Mouse (Mus musculus): Measurements from ENCODE around the gene Ppm1e. TPM values are rescaled to one million over a fixed set of nuclear protein-coding genes. Genes with fewer than 3 reads are reported as not detected.

Ppm1e gene
- total and polyA plus RNA-seq, 3 experiments = 0.64 to 0.86 (median 0.74) TPM

DNA sequence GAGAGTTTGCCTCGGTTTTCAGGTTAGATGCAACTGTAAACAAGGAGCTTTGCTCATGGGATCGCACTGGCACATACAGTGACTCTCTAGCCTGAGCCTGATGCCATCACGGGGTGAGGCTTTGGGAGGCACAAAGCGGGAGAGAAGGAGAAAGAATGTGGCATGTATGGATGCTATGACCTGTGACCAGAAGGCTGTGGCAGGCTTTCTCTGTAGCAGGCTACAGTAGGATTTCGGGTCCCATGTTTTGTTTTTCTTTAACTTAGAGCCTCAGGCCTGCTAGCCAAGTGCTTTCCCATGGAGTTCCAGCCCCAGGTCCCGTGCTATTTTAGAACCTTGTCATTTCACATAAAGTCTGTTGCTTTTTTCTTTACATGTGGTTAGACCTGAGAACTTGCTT is 108.7 kb downstream of the Ppm1e start:
- H3K36me3 ChIP-seq (replicated peaks in 1 of 2; ENCODE audit: control insufficient read depth in 1 of 2, insufficient read depth in 1 of 2, low read length in 1 of 2) = peaks cover 0 to 4% of the 10 kb centered on the region in 2 experiments

DNA sequence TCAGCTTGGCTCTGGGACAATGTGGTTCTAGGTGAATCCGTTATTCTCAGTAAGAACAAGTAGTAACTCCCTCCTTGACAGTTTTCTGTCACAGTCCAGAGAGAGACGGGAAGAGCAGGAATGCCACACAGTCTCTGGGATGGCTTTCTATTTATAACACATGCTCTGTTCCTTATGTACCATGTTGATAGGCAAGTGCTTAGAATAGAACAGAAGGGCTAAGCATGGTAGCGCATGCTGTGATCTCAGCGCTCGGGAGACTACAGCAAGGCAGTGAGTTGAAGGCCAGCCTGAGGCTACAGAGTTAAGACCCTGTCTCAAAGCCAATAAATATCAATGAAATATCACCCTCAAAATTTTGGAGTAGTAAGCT is 111.3 kb downstream of the Ppm1e start:
- H3K4me3 ChIP-seq (replicated peaks in 1 of 3; ENCODE audit: low read depth in 2 of 3, low read length in 2 of 3, poor library complexity in 1 of 3) = no peak overlapping the region

More for the DNA sequence above, 108.7 kb downstream of the Ppm1e start:
- in situ Hi-C loops (cut with MboI; ENCODE audit: low pct_ligation_motif_present, low pct_unique_long_range_greater_than_20kb, low sequenced_read_pairs) = no loop called here
- Histone ChIP-seq H3K27me3 (replicated peaks) (no peaks in the 10 kb centered on the region), H3K4me1 (ENCODE audit: control insufficient read depth in 1 of 2, insufficient read depth in 2 of 2) (peaks cover 5 to 29% of the 10 kb centered on the region in 2 experiments), H3K4me3 (replicated peaks in 1 of 3; ENCODE audit: low read depth in 2 of 3, low read length in 2 of 3, poor library complexity in 1 of 3) (no peak overlapping the region), H3K9ac (ENCODE audit: insufficient read depth, low read depth) (no peak overlapping the region), H3K4me2 (ENCODE audit: insufficient read depth, low read depth, poor library complexity, severe bottlenecking) (no peak overlapping the region), H3K79me2 (replicated peaks; ENCODE audit: control insufficient read depth, extremely low read depth, insufficient read depth, poor library complexity, severe bottlenecking) (no peaks in the 10 kb centered on the region), H3K27ac (ENCODE audit: insufficient read depth, low read depth) (no peak overlapping the region), H3K9me3 (replicated peaks; ENCODE audit: low read length) (no peaks in the 10 kb centered on the region)
- DNase-seq (ENCODE audit: extremely low read depth) = no peak
- dilution Hi-C loops (cut with MboI; ENCODE audit: extremely low pct_ligation_motif_present, extremely low pct_unique_long_range_greater_than_20kb, low sequenced_read_pairs) = no loop called here
- TF ChIP-seq JUND (conservative IDR thresholded peaks at IDR 0.05; ENCODE audit: low read depth, low read length) (no peak), ZMIZ1 (IDR thresholded peaks at IDR 0.05; ENCODE audit: low read depth, low read length) (no peak), MXI1 (IDR thresholded peaks at IDR 0.05; ENCODE audit: low read depth, low read length) (no peak), MAFK (IDR thresholded peaks at IDR 0.05; ENCODE audit: insufficient replicate concordance, low read length) (no peak), HCFC1 (IDR thresholded peaks at IDR 0.05; ENCODE audit: low read depth, low read length) (no peak), NELFE (IDR thresholded peaks at IDR 0.05; ENCODE audit: low read depth, low read length) (no peak), KAT2A (IDR thresholded peaks at IDR 0.05; ENCODE audit: insufficient replicate concordance, low read length) (no peak)

DNA sequence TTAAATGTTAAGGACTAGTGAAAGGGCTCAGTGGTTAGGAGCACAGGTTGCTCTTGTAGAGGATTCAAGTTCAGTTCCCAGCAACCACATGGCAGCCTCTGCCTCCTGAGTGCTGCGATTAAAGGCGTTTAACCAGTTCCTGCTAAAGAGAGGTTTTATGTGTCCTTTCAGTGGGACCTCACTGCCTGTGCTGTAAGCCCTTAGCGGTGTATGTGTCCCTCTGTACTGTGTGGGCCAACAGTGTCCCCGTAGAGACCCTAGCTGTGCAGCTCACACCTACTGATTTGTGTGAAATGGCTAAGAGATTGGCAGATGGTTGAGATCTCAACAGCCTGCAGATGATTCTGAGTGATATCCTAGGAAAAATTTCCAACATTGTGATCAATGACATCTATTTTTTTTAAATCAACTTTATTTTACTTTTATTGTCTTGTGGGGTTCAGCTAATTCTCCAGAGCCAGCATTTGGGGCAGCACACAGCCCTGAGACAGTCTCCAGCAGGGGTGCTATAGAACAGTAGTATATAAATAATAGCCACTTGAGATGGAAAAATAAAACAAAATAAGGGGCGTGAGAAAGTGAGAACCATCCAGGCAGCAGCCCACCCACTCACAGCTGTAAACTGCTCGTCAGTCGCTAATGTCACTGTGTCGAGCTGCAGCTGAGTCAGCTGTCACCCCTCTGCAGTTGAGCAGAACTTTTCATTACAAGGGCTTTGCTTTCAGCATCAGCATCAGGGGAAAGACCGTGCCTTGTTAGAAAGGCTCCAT is 111.9 kb downstream of the Ppm1e start:
- Histone ChIP-seq H3K27me3 (replicated peaks) (no peaks in the 10 kb centered on the region), H3K4me1 (ENCODE audit: control insufficient read depth in 1 of 2, insufficient read depth in 2 of 2) (peaks cover 0 to 21% of the 10 kb centered on the region in 2 experiments; a peak in 2 of 4 replicates), H3K4me2 (ENCODE audit: insufficient read depth, low read depth, poor library complexity, severe bottlenecking) (no peak overlapping the region), H3K4me3 (replicated peaks in 1 of 3; ENCODE audit: low read depth in 2 of 3, low read length in 2 of 3, poor library complexity in 1 of 3) (no peak overlapping the region), H3K9me3 (replicated peaks; ENCODE audit: low read length) (no peaks in the 10 kb centered on the region), H3K36me3 (replicated peaks in 1 of 2; ENCODE audit: control insufficient read depth in 1 of 2, insufficient read depth in 1 of 2, low read length in 1 of 2) (peaks cover 0 to 10% of the 10 kb centered on the region in 2 experiments), H3K9ac (ENCODE audit: insufficient read depth, low read depth) (no peak overlapping the region), H3K27ac (ENCODE audit: insufficient read depth, low read depth) (no peak overlapping the region), H3K79me2 (replicated peaks; ENCODE audit: control insufficient read depth, extremely low read depth, insufficient read depth, poor library complexity, severe bottlenecking) (no peaks in the 10 kb centered on the region)
- in situ Hi-C loops (cut with MboI; ENCODE audit: low pct_ligation_motif_present, low pct_unique_long_range_greater_than_20kb, low sequenced_read_pairs) = no loop called here
- dilution Hi-C loops (cut with MboI; ENCODE audit: extremely low pct_ligation_motif_present, extremely low pct_unique_long_range_greater_than_20kb, low sequenced_read_pairs) = no loop called here
- no peak for DNase-seq (ENCODE audit: extremely low read depth)
- TF ChIP-seq MAZ (IDR thresholded peaks at IDR 0.05; ENCODE audit: low read depth, low read length) (no peak), SMC3 (IDR thresholded peaks at IDR 0.05; ENCODE audit: low read depth, low read length) (no peak), KAT2A (IDR thresholded peaks at IDR 0.05; ENCODE audit: insufficient replicate concordance, low read length) (no peak), E2F4 (IDR thresholded peaks at IDR 0.05; ENCODE audit: insufficient replicate concordance, low read depth, low read length) (no peak), TCF12 (IDR thresholded peaks at IDR 0.05; ENCODE audit: low read depth, low read length) (no peak), CHD2 (IDR thresholded peaks at IDR 0.05; ENCODE audit: low read length) (no peak), TBP (conservative IDR thresholded peaks at IDR 0.05; ENCODE audit: low read depth, low read length) (no peak), MYC (IDR thresholded peaks at IDR 0.05; ENCODE audit: low read depth, low read length) (no peak), MEF2A (IDR thresholded peaks at IDR 0.05; ENCODE audit: borderline replicate concordance, low read depth, low read length) (no peak), POLR2AphosphoS2 (IDR thresholded peaks at IDR 0.05; ENCODE audit: low read depth, low read length) (no peak), MAFK (IDR thresholded peaks at IDR 0.05; ENCODE audit: insufficient replicate concordance, low read length) (no peak), EP300 (IDR thresholded peaks at IDR 0.05; ENCODE audit: low read length) (no peak), USF1 (IDR thresholded peaks at IDR 0.05; ENCODE audit: low read depth, low read length) (no peak), ZKSCAN1 (IDR thresholded peaks at IDR 0.05; ENCODE audit: borderline replicate concordance, low read depth, low read length) (no peak), GABPA (IDR thresholded peaks at IDR 0.05; ENCODE audit: insufficient replicate concordance, low read depth, low read length) (no peak), ZNF384 (IDR thresholded peaks at IDR 0.05; ENCODE audit: low read depth, low read length) (no peak), SIN3A (IDR thresholded peaks at IDR 0.05; ENCODE audit: low read length) (no peak), ETS1 (conservative IDR thresholded peaks at IDR 0.05; ENCODE audit: low read depth, low read length) (no peak)

More for the DNA sequence above, 111.3 kb downstream of the Ppm1e start:
- Histone ChIP-seq H3K4me1 (ENCODE audit: control insufficient read depth in 1 of 2, insufficient read depth in 2 of 2) (peaks cover 0 to 23% of the 10 kb centered on the region in 2 experiments; a peak in 2 of 4 replicates), H3K27me3 (replicated peaks) (no peaks in the 10 kb centered on the region), H3K36me3 (replicated peaks in 1 of 2; ENCODE audit: control insufficient read depth in 1 of 2, insufficient read depth in 1 of 2, low read length in 1 of 2) (peaks cover 0 to 12% of the 10 kb centered on the region in 2 experiments), H3K27ac (ENCODE audit: insufficient read depth, low read depth) (no peak overlapping the region), H3K4me2 (ENCODE audit: insufficient read depth, low read depth, poor library complexity, severe bottlenecking) (no peak overlapping the region), H3K9ac (ENCODE audit: insufficient read depth, low read depth) (no peak overlapping the region), H3K79me2 (replicated peaks; ENCODE audit: control insufficient read depth, extremely low read depth, insufficient read depth, poor library complexity, severe bottlenecking) (no peaks in the 10 kb centered on the region), H3K9me3 (replicated peaks; ENCODE audit: low read length) (no peaks in the 10 kb centered on the region)
- DNase-seq (ENCODE audit: extremely low read depth) = no peak
- TF ChIP-seq TBP (conservative IDR thresholded peaks at IDR 0.05; ENCODE audit: low read depth, low read length) (no peak), E2F4 (IDR thresholded peaks at IDR 0.05; ENCODE audit: insufficient replicate concordance, low read depth, low read length) (no peak), UBTF (IDR thresholded peaks at IDR 0.05; ENCODE audit: low read depth, low read length) (no peak)
- in situ Hi-C loops (cut with MboI; ENCODE audit: low pct_ligation_motif_present, low pct_unique_long_range_greater_than_20kb, low sequenced_read_pairs) = no loop called here
- dilution Hi-C loops (cut with MboI; ENCODE audit: extremely low pct_ligation_motif_present, extremely low pct_unique_long_range_greater_than_20kb, low sequenced_read_pairs) = no loop called here
